Mouse (Mus musculus) spleen, postnatal 4 days (tissue): Measurements from ENCODE around the gene Aanat.

Experiments
- DNase-seq, 2 experiments: peaks; one replicate each; pipeline ENCODE4 v3.0.0; 2022; ENCODE audit warnings: low spot score in 2 of 2

Gene Aanat

GRCm38 (mm10) chr11:116574486-116574885, 11.7 kb upstream of the Aanat start:
- no peak for DNase-seq

GRCm38 (mm10) chr11:116574982-116575381, 11.2 kb upstream of the Aanat start:
- DNase-seq, result no peak

GRCm38 (mm10) chr11:116575396-116575795, 10.8 kb upstream of the Aanat start:
- DNase-seq, result no peak

- no peak for DNase-seq
Observed at GRCm38 (mm10) chr11:116579280-116579679, 7.0 kb upstream of the Aanat start.

- peak in 1 of 2 experiments; percentile 35 for DNase-seq
Observed at GRCm38 (mm10) chr11:116580031-116580652, 6.1 kb upstream of the Aanat start.

DNA sequence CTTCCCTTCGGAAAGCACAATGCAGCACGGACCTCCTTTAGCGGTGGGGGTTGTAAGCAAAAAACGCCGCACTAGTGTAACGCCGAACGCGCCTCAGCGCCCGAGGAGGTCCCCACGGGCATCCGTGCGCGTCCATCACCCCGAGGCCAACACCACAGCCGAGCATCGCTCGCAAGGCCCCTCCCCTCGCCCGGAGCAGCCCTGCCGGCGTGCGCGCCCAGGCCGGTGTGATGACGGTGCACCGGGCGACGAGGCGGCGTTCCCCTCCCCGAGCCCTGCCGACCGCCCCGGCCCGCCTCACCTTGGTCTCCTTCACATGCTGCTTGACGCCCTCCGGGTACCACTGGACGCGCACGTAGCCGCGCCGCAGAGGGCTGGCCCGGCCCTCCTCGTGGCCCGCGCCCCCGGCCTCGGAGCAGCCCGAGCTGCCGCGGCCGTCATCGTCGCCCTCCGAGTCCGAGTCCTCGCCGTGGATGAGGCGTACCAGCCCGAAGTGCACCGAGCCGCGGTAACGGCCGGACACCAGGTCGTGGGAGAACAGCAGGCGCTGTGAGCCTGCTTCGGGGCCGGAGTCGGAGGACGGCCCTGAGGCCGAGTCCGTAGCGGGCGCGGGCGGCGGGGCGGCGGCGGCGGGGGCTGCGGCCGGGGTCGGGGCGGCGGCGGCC, 5.4 kb upstream of the Aanat start:
- peak; percentile 73 to 88 for DNase-seq

- DNase-seq, result peak; percentile 91 to 97
Observed at GRCm38 (mm10) chr11:116581376-116581814, 4.8 kb upstream of the Aanat start, which contains the start of gene Ube2o. Gene Ube2o (minus strand): TSS chr11:116581447.

GRCm38 (mm10) chr11:116585682-116586081, 550 bp upstream of the Aanat start:
- DNase-seq, result no peak

DNA sequence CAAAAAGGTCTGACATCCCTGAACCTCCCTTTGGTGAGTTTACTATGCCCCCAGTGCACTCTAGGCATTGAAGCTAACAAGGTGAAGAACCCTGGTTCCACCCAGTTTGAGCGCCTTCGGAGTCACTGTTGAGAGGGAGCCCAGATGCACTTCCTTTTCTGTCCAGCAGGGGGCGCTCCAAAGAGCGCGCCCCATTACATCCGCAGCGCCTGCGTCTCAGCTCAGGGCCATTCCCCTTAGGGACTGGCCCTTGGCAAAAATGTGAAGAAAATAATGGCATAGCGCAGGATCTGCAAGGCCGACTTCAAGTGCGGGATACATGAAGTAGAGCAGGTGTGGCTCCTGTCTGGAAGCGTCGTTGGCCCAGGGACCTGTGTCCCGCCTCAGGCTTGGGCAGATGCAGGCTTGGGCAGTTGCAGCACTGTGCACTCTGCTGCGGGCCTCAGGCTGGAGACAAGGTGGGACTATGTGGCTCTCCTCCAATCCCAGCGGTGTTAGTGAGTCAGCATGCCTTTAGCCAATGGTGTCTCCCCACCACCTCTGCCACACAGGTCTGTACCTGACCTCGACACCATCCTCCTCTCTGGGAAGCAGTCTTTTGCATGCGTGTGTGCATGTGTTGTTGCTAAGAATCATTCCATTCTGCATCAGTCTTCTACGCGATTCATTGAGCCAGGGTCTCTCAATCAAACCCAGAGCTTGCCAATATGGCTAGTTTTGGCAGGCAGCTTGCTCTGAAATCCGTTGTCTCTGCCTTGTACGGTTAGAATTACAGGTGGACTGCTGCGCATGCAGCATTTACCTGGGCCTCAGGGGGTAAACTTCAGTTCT, 784 bp downstream of the Aanat start:
- peak; percentile 77 to 94 for DNase-seq

GRCm38 (mm10) chr11:116589020-116589531, 2.8 kb downstream of the Aanat start:
- DNase-seq, result no peak

DNA sequence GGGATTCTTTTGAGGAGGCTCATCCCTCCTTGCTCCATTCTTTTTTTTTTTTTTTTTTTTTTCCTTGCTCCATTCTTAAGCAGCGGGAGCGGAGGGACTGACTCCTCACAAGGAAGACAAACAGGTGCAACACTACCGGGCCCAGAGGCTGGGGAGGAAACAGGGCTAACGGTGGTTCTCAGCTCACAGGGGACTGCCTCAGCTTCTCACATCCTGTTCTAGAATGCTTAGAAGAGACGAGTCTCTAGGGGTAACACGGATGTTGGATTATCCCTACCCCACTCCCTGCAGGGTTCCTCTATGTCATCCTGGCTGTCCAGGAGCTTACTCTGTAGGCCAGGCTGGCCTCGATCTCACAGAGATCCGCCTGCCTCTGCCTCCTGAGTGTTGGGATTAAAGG, 3.3 kb downstream of the Aanat start:
- DNase-seq, result no peak

DNA sequence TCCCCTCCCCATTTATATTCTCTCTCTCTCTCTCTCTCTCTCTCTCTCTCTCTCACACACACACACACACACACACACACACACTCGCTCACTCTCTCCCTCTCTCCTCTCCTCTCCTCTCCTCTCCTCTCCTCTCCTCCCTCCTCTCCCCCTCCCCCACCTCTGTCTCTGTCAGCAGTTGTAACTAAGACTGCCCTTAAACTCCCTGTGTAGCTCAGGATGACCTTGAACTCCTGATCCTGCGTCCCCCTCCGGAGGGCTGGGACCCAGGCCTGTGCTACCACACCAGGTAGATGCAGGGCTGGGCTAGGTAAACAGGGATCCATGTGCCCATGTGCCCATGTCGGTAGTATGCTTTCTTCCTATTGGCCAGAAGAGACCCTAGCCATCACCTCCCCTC, 5.4 kb downstream of the Aanat start:
- DNase-seq, result no peak

DNA sequence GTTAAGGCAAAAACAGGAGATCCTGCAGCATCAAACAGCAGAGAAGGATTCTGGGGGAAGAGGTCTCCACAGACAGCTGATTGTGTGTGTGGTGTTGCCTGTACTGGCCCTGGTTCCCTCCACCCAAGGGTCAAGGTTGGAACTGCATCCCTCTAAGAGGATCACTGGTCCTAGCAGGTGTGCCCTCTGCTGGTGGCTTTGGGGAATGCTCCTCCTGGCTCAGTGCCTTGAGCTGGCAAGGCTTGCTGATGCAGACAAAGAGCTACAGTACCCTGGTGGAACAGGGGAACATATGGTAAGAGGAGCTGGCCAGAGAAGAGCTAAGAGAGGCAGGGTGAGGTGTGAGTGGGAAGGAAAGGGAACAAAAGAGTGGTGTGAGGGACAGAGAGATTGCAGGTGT, 6.2 kb downstream of the Aanat start:
- peak; percentile 96 to 99 for DNase-seq

- DNase-seq, result no peak
Observed at GRCm38 (mm10) chr11:116593345-116593744, 7.1 kb downstream of the Aanat start.

- DNase-seq, result no peak
Observed at GRCm38 (mm10) chr11:116596766-116597165, 10.5 kb downstream of the Aanat start.

GRCm38 (mm10) chr11:116598193-116598592, 12.0 kb downstream of the Aanat start:
- DNase-seq, result no peak

- no peak for DNase-seq
Observed at GRCm38 (mm10) chr11:116599230-116599629, 13.0 kb downstream of the Aanat start.

DNA sequence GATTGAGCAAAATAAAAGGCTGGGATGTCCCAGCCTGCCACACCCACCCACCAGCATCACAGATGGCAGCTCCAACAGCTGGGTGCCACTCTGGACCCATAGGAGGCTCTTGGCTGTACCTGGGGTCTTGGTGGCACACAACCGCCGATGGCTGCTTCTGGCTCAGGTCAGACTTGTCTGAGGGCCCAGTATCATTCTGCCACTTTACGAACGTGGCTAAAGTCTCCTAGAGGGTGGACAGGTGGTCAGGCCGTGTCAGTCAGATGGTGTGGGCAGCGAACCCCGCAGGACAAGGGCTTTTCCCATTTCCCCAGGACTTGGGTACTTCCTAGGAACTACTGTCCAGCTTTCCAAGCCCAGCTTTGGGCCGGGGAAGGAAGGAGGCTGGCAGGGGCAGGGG, 14.9 kb downstream of the Aanat start:
- no peak for DNase-seq

DNA sequence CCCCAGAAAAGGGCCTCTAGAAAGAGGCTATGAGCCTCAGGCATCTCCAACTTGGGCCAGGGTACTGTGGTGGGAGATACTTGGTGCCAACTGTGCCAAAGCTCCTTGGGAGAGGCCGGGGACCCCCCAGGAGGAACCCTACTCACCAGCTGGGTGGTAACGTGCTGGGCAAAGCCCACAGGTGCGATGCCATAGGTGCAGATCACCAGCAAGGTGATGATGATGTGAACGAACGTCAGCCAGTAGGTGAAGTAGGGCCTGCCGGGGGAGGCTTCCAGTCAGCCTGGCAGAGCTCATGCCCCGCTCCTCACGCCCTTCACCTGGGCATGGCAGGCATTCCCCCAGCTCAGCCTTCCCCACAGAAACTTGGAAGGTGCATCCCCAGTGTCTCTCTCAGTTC, 15.8 kb downstream of the Aanat start:
- no peak for DNase-seq

GRCm38 (mm10) chr11:116603339-116603738, 17.1 kb downstream of the Aanat start:
- peak; percentile 72 to 87 for DNase-seq

GRCm38 (mm10) chr11:116604097-116604496, 17.9 kb downstream of the Aanat start:
- DNase-seq, result no peak

DNA sequence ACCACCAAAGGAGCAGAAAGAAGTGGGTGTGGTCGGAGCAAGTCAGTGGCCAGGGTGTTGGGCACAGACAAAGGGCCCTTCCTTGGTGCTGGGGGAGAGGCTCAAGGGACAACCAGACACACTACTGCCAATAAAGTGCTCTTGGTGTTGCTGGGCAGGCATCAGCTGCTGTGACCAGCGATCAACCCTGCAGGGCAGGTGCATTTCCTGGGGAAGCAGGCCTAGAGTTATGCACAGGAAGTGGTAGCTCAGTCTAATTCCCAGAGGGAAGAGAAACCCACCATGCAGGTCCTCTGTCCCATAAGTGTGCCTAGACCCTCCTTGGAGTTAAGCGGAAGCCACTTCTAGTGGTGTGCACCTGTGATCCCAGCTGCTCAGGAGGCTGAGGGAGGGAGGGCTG, 21.5 kb downstream of the Aanat start:
- DNase-seq, result no peak
